Mouse (Mus musculus) granulocyte monocyte progenitor cell, adult 5-6 weeks (primary cell): ENCODE measurements around the gene Hoxb5. TPM values are rescaled to one million over a fixed set of nuclear protein-coding genes. Genes with fewer than 3 reads are reported as not detected.

ENCODE experiments used
- ATAC-seq: replicated peaks from 2 replicates; pipeline ENCODE4 v1.8.0; 2016; ENCODE audit warnings: mild to moderate bottlenecking, moderate TSS enrichment, inconsistent platforms; ENCODE audit not compliant: poor library complexity, severe bottlenecking
- total RNA-seq, 2 experiments: library from RNA; stranded (forward) in 1 of 2; stranded (reverse) in 1 of 2; fragments of 200-712, 200-1000 nt in 1 of 2; fragments of >200 nt in 1 of 2; fragmentation: Nextera tagmentation in 1 of 2; gene quantifications; 2 replicates each; pipeline ENCODE4 v1.2.3; 2014 to 2017

Hoxb5 gene
- total RNA-seq, 2 experiments from 2014 or later, result 0.05 TPM; not detected in 1

DNA sequence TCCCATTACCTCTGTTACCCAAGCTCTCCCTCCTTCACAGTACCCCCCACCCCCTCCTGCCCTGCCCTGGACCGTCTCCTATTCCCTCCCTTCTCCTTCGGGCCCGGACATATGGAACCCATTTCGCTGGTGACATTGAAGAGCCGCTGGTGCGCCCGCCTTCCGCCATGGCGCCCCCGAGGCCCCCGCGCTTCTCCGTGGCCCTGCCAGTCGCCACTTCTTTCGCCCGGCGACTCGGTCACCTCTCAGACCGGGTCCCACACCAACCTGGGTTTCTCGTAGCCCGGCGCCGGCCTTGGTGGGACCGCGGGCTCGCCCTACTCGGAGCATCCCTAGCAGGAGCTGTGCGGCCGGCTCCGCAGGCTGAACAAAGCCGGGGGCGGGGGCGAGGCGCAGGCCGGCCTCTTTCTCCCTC is 29.5 kb downstream of the Hoxb5 start:
- ATAC-seq, result no peak; the same call in 1 of the 2 replicates

DNA sequence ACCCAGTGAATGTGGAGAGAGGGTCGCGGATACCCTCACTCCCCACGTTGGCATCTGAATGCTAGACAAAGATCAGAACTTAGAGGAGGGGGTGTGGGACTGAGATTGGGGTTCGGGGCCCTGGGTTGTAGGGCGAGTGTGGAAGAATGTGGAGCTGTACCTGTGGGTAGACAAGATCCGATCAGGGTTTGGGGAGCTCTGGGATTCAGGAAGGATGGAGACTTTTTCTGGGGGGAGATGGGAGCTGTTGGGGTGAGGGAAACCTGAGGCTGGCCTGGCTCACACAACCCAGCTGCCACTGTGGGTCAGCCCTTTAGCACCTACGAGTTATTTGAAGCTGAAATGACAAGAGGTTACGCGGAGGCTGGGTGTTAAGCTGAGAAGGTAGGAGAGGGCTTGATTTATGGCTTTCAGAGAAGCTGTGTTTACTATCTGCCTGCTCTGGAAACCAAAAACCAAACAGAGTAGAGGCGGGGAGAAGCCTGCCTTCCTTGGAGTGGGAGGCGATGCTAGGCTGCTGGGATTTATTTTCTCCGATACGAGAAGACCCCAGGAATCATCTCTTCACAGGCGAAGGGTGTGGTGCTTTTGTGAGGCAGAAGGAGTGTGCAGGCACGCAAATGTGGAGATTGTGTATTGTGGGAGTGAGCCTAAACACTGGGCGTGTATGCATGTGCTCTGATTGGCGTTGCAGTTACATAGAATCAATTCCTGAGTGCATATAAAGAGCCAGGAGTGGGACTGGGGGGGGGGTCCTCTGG is 30.3 kb downstream of the Hoxb5 start:
- no peak for ATAC-seq

DNA sequence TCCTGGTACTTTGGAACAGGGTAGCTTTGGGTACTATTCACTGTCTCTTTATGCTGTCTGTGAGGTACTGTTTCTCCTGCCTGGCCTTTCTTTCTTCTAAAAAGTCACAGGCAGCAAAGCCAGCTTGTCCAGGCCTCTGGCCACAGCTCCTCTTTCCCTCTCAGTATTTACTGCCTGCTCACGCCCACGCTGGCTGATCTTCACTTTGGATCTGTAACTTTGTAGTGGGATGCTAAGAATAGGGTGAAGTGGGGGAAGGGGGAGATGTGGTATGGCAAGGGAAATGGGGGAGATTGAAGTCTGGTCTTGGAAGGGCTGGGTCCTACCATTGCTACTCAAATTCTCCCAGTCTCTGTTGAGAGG is 30.8 kb downstream of the Hoxb5 start:
- no peak for ATAC-seq

DNA sequence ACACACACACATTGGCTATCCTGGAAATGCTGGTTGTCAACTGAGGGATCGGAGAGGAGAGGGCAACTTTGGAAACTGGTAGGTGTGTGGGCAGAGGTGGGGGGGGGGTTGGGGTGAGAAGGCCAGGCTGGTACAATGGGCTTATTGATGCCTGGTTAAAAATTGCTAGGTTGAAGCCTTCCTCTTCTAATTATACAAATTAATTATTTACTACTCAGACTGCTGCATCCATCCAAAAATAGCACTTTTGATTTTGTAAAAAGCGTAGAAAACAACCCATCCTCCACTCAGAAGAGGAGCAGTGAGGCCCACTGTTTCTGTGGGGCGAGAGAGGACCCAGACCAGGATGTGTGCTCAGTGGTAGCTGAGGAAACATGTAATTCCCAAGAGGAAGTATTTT is 31.9 kb downstream of the Hoxb5 start:
- no peak for ATAC-seq

DNA sequence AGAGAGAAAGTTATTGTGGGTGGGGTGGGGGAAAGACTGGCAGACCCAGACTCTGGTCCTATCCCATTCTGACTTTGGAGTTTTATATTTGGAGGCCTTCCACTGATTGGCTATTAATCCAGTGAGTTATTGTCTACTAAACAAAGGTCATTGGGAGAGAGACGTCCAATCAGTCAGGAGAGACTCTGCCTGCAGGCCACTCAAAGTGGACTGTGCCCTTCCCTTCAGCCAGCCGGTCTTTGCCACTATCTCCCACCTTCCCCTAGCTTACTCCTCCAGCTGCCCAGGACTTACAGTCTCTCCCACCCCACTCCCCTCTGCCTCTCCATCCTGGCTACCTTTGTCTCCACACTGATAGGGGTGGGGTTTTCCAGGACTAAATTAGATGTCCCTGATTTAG is 33.5 kb downstream of the Hoxb5 start:
- no peak for ATAC-seq

DNA sequence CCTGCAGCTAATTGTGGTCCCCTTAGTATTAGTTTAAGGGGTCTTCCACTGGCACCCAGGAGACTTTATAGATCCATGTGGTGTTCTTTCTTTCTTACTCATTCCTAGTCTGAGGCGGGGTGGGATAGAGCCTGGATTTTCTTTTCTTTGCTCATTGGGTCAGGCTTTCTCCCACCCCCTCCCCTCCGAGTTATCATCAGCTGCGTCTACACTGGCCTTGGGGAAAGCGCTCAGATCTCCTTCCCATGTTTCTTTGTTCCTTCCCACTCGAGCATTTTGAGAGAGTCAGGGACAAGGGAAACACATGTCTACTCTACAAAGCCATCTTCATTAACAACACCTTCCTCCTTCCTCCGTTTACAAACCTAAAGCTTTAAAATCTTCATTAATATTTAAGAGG is 33.9 kb downstream of the Hoxb5 start:
- no peak for ATAC-seq

DNA sequence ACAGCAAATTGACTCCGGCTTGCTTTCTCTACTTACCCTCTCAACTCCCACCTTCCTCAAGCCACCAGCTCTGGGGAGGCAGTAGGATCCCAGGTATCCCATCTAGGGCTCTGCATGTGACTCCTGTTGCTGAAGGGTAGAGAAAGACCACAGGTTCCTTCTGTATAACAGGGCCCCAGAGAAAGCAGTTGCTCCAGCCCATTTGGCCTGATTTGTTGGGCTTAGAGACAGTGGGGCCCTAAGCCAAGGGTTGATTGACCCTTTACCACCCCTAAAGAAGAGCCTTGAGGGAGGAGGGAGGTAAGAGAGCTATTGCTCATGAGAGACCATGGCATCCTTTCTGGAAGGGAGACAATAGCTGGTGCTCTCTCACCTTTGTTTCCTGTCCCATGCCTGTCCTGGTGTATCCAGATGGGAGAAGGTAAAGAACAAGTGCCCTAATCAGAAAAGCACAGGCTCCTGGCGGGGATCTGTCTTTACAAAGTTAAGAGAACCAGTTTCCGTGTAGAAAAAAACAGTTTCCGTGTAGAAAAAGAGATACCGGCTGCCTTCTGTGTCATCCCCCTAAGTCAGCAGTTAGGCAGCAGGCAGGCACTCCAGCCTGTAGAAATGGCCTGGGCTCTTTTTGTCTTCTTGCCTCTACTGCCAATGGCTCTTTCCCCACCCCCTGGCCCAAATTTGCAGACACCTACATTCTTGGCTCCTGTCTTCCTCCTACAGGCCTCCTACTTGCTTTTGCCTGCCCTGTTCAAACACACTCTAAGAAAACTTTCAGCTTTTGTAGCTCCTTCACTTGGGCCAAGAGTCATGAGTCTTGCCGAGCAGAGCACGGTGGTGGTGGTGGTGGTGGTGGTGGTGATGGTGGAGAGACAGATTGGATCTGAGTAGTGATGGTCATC is 36.1 kb downstream of the Hoxb5 start:
- ATAC-seq, result no peak

DNA sequence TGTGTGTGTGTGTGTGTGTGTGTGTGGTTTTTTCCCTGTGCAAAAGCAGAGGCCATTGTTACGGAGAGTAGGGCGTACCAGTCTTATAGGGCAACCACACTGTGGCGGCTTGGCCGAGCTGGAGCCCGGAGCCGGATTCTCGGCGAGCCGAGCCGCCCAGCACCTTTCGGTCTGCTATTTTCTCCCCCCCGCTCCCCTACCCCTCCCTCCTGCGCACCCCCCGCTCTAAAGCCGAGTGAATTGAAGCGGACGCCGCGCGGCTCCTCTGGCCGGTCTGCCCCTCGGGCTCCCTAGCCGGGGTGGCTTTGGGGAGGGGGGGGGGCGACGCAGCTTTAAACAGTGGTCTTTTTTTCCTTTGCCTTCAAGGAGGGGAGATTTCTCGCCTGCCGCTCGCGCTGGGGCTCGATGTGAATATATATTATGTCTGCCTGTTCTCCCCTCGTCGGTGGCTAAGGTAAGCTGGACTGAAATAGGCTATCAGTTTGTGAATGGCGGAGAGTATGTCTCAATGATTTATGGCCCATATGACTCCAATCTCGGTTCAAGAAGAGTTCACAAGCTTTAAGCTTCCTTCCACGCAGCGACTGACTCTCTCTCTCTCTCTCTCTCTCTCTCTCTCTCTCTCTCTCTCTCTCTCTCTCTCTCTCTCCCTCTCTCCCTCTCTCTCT is 37.7 kb downstream of the Hoxb5 start:
- ATAC-seq, result no peak; the same call in 1 of the 2 replicates

DNA sequence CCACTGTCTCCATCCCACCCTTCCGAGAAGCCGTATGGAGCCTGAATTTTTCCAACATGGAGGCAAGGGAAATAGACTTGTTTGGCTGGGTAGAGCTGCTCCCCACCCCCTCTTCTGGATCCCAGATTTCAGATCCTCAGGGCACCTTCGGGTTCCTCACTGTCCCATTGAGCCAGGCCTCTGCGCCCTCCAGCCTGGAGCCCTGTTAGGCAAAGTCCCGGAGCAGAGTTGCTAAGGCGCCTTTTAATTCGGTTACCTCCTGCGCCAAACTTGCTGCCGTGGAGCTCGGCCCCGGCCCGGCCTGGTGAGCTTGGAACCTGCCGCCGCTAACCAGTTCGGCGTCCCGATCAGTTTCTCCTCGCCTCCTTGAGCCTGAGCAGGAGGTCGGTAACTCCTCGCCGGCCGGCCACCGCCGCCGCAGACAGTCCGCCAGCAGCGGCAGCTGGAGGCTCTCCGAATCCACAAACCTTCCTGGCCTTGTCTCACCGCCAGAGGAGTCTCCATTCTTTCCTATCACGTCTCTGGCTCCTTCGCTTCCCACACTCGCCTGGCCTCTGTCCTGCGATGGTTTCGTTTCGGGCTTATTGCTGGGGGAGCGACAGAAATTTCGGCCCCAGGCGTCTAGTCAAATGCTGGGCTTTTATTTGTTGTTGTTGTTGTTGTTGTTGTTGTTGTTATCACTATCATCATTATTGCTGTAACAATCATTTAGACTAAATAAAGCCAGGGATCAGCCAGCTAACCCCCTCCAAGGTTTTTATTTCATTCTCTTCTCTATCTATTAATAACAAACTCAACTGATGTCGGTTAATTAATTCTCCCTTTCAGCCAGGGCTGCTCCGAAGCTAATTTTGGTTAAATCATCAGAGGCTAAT is 38.8 kb downstream of the Hoxb5 start:
- ATAC-seq, result no peak

DNA sequence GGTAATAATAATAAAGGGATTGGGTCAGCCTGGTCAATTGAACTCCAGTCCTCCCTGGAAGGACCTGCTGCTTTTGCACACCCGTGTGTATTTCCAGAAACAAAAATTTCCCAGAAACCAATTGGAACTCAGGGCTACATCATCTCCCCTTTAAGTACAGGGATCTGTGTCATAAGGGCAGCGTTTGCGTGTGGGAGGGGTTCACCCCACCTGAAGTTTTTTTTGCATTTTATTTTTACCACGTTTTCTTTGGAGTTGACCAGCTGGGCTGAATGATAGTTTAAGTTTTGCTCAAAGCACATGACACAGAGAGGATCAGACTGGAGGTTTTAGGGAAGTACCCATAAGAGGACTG is 39.4 kb downstream of the Hoxb5 start:
- ATAC-seq, result no peak

DNA sequence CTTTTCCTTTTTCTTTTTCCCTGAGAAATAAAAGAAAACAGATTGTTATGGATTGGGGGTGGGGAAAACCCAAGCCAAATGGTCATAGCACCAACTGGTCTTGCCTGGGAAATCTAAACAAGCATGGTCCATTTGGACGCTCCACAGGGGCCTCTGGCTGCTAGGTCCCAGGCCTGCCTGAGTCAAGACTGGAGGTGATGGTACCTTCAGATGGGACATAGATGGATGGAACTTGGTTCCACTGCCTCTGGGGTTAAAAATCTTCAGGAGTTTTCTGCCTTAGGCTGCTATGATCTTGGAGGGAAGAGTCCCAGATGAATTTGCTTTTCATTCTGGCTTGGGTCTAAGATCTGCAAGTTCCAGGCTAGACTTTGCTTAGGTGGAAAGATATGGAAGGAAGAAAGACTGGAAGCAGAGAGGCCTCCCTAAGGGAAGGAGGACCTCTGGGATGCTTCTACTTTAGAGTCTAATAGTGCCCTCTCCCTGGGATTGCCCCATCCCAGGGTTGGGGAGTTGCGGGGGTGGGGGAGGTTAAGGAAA is 40.1 kb downstream of the Hoxb5 start:
- ATAC-seq, result no peak

DNA sequence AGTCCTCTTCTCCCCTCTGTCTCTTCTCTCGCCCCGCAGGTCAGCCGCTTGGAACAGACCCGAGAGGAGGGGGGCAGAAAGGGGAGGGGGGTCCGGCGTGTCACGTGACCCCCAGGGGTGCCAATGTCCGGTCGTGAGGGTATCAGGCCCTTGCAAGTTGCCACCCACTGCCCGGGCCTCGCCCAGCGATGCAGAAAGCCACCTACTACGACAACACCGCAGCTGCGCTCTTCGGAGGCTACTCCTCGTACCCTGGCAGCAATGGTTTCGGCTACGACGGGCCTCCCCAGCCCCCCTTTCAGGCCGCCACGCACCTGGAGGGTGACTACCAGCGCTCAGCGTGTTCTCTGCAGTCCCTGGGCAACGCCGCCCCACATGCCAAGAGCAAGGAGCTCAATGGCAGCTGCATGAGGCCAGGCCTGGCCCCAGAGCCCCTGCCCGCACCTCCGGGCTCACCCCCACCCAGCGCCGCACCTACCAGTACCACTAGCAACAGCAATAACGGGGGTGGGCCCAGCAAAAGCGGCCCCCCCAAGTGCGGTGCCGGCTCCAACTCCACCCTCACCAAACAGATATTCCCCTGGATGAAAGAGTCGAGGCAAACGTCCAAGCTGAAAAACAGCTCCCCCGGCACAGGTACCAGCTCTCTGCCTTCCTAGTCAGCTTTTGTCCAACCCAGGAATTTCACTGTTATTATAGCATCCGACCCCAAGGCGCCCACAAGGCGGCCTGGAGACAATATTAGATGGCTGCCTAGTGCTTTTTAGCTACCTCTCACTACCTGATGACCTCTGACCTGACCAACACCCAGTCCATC is 41.1 kb downstream of the Hoxb5 start:
- ATAC-seq, result no peak

DNA sequence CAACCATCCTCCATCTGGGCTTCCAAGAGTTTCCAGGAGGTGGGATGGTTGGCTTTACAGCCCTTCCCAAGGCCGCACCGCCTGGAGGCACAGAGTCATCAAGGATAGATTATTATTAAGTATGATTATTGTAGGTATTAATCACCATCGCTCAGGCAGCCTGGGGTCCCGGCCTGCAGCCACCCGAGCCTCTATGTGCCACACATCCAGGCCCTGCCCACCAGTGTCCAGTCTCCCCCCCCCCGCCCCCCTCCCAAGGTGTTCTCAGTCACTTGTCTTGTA is 41.7 kb downstream of the Hoxb5 start:
- ATAC-seq, result no peak

DNA sequence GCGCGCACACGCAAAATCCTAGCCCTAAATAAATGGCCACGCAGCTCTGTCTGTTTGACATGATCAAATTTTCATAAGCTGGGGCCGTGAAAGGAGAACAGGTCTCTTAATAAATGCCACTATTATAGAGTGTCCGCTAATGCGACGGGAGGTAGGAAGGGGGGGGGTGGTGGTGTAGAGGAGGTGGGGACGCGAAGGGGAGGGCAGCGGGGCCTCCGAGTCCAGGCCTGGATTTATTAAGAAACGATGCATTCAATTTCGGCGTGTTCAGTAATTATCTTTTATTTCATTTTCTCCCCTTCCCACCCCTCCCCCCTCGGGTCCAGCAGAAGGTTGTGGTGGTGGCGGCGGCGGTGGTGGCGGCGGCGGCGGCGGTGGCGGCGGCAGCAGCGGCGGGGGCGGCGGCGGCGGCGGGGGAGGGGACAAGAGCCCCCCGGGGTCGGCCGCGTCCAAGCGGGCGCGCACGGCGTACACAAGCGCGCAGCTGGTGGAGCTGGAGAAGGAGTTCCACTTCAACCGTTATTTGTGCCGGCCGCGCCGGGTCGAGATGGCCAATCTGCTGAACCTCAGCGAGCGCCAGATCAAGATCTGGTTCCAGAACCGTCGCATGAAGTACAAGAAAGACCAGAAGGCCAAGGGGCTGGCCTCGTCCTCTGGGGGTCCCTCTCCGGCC is 42.2 kb downstream of the Hoxb5 start:
- ATAC-seq, result no peak

DNA sequence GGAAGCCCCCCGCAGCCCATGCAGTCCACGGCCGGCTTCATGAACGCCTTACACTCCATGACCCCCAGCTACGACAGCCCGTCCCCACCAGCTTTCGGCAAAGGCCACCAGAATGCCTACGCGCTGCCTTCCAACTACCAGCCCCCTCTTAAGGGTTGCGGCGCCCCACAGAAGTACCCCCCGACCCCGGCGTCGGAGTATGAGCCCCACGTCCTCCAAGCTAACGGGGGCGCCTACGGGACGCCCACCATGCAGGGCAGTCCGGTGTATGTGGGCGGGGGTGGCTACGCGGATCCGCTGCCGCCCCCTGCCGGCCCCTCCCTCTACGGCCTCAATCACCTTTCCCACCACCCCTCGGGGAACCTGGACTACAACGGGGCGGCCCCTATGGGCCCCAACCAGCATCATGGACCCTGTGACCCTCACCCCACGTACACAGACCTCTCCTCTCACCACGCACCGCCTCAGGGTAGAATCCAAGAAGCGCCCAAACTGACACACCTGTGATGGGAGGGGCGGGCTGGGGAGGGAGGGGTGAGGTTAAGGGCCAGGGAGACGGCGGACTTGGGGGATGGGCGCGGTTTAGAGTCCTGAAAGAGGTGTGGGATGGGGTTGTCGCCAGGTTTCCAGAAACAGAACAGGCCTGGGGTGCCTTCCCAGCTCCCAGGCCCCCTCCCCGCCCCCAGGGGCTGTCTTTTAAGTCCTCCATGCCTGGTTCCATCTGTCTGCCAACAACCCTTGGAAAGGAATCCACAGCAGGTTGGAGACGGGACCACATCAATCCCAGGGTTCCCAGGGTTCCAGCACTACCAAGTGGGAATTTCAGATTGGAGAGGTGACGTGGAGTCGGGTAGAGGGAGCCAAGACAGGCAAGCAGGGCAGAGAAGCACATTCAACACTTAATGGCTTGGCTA is 43.0 kb downstream of the Hoxb5 start:
- ATAC-seq, result no peak

DNA sequence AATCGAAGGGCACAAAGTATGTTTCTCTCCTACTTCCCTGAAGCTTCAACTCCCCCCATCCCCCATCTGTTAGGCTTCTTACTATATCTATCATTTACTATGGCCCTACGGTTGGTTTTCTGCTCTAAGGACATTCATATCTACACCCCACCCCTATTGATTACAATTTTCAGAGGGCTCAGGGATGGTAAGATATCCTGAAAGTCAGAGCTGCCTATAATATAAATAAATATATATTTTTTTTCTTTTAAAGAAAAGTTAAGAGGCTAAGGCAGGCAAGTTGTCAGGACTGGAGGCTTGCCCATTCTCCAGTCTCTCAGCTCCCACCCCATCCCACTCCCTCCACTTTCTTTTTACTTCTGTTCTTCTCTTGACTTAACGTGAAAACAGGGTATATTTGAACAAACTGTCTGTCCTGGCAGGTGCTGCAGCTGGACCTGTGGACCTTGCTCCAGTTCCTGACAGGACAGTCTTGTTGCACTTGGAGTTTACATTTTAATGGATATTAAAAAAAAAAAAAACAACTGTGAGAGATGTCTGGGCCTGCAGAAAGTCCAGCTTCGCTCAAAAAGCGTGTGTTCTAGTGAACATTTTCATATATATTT is 43.9 kb downstream of the Hoxb5 start:
- ATAC-seq, result no peak

DNA sequence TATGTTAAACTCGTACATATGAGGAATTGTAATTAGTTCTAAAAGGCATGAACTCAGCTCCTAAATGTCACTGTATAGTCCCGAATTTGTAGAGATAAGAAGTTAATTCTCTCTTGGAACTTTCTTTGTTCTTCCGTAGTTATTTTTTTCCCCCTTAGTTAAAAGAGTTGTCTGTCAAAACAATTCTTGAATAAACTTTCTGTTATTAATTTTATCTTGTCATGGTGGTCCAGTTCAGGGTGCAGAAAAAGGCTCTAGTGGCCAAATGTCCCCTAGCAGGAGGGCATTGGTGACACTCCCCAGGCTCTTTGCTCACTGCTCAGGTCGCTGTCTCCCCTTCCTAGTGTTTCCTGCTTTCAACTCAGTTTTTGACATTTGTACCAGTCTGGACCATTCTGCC is 44.6 kb downstream of the Hoxb5 start:
- no peak for ATAC-seq
